Mouse (Mus musculus): ENCODE measurements around the gene Pih1h3b. TPM values are rescaled to one million over a fixed set of nuclear protein-coding genes. Genes with fewer than 3 reads are reported as not detected.

Pih1h3b gene
- polyA plus RNA-seq (2015; fragmentation: Illumina TruSeq; extraction: RNeasy Lipid Tissue Mini Kit (QIAGEN cat#74804); ENCODE audit: insufficient read depth, low read depth, low replicate concordance) = not detected

GRCm38 (mm10) chrX:140062135-140062975, at the start of gene Pih1h3b, which contains the start of gene Nup62cl:
Pih1h3b (plus strand) TSS chrX:140062879.
Nup62cl (minus strand) TSS chrX:140062712.

Other genes with a start within 250 kb of the Pih1h3b start
- gene Morc4, start 191.2 kb upstream of the Pih1h3b start, polyA plus RNA-seq (2015; fragmentation: Illumina TruSeq; extraction: RNeasy Lipid Tissue Mini Kit (QIAGEN cat#74804); ENCODE audit: insufficient read depth, low read depth, low replicate concordance) = 1.9 TPM
- gene Rbm41, start 64.3 kb upstream of the Pih1h3b start, polyA plus RNA-seq (2015; fragmentation: Illumina TruSeq; extraction: RNeasy Lipid Tissue Mini Kit (QIAGEN cat#74804); ENCODE audit: insufficient read depth, low read depth, low replicate concordance) = 0.48 TPM
- 2.5 TPM for gene Nup62cl, start 167 bp upstream of the Pih1h3b start, polyA plus RNA-seq (2015; fragmentation: Illumina TruSeq; extraction: RNeasy Lipid Tissue Mini Kit (QIAGEN cat#74804); ENCODE audit: insufficient read depth, low read depth, low replicate concordance)

All from pancreas, adult 10 weeks (tissue).